Mouse (Mus musculus): Measurements from ENCODE around the gene Foxred1. TPM values are rescaled to one million over a fixed set of nuclear protein-coding genes. Genes with fewer than 3 reads are reported as not detected.
A peak's percentile ranks its signal among the peaks of the same experiment; 100 is the strongest.

Gene Foxred1
- total RNA-seq, 2 experiments from 2014 or later: 51.2 to 70.5 TPM

DNA sequence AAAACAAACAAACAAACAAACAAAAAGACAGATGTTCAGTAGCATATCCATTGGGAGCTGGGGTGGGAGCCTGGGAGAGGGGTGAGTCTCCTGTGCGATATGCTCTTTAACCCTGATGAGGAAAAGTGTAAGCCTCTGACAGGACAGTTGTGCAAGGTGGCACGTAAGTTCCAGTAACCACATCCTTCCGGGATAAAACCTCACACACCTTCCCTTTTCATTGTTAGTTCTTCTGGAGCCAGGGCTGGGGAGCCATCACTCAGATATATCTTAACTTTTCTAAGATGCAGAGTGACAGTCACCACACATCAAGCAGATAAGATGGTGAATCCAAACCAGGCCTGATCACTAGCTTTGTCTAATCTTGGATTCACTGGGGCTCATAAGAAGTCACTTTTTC lies 16.8 kb downstream of the Foxred1 start:
- no peak for DNase-seq (ENCODE audit: low spot score in 2 of 2)

DNA sequence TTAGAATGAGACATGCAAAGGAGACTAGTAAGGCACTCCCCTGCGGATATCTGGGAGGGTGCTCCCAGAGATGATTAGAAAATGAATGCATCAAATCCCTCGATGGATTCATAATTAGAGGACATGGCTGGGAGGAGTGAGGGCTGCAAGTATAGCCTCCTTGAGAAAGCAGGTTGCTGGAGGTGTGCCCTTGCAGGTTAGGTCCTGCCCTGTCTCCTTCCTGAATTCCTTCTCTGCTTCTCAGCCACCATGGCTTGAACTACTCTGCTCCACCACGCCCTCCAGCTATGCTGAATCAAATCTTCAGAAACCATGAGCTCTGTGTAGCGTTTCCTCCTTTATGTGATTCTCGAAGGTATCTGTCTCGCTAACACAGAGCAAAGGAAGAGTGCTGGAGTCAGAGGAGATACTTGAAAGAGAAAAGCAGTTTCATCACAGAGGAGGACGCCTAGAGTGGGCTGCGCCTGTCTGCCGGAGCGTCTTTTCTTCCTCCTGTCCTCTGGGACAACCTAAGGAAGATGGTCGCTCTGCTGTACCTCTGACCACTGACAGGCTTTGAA lies 17.8 kb downstream of the Foxred1 start:
- no peak for DNase-seq (ENCODE audit: low spot score in 2 of 2)

DNA sequence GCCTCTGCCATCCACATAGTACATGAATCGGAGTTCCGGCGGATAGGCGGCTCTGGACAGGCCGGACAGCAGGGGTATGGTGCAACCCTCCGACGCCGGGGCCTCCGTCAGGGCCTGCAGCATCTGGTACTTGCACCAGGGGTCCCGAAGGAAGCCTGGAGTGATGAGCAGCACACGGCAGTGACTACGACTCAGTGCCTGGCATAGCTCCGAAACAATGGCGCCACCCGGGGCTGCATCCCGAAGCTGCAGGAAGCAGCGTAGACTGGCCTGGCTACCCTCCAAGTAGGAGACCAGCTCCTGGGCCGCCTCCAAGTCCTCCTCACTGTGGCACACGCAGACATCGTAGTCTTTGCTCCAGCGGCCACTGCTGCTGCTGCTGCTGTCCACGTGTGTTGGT lies 22.2 kb downstream of the Foxred1 start:
- peak in 1 of 2 experiments; percentile 41 for DNase-seq (ENCODE audit: low spot score in 2 of 2)

DNA sequence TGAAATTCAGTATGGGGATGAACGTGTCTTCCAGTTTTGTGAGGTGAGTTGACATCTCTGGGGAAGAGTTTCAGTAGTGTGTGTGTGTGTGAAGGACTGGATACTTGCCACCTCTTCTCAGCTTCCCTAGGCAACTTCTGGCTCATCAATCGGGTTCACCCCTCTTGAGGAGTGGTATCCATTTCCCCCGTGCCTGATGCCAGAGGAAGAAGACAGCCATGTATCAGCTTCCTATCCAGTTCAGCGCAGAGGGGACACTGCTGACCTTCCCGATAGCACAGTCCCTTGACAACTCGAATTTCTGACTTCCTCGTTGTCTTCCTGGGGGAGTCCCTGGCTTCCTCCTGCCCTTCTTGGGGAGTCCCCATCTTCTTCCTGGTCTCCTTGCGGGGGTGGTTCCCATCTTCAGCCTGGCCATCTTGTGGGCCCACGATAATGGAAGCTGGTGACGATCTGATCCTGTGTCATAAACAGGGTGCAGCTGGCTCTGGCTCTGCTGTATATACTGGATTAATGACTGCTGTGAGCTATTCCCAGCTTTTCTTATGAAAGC lies 23.4 kb downstream of the Foxred1 start:
- DNase-seq (ENCODE audit: low spot score in 2 of 2): no peak

DNA sequence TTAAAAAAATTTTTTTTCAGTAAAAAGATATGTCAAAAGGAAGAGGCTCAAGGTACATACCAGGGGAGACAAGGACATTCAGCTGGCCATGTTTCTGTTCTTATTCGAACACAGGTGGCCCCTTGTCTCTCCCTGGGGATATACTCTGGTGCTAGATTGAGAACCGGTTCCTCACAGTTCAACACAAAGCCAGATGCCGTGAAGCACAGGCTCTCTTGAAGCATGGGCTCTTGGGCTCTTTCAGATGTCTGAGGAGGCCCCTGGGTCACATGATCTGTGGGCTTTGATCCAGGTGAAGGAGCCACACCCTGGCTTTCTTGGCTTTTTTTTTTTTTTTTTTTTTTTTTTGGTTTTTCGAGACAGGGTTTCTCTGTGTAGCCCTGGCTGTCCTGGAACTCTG lies 24.4 kb downstream of the Foxred1 start:
- no peak for DNase-seq (ENCODE audit: low spot score in 2 of 2)

DNA sequence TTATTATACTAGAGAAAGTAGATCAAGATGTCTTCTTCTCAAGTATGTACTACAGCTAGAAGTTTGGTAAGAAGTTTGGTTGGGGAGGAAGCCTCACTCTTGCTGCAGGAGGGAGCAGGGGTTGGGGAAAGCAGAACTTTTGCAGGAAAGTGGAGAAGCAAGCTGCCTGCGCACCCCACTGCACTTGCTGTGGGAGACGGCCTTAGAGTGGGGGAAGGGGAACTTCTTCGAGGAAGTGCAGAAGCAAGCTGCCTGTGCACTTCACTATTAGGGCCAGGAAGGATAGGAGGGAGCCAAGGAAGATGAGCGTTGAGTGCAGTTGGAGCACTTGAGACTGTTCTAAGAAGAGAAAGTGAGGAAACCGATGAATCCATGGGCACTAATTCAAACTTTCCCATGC lies 27.5 kb downstream of the Foxred1 start:
- DNase-seq (ENCODE audit: low spot score in 2 of 2): no peak

DNA sequence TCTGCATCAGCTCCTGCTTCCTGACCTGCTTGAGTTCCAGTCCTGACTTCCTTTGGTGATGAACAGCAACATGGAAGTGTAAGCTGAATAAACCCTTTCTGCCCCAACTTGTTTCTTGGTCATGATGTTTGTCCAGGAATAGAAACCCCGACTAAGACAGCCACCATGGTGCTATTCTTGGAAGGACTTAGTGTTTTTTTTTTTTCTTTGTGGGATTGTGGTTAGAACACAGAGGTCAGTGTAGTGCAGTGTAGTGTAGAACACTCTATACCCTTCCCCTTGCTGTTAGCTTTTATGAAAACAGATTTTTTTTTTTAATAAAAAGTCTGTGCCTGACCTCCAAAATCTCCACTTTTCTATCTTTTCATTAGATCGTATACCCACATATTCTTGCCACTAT lies 28.0 kb downstream of the Foxred1 start:
- DNase-seq (ENCODE audit: low spot score in 2 of 2): no peak

DNA sequence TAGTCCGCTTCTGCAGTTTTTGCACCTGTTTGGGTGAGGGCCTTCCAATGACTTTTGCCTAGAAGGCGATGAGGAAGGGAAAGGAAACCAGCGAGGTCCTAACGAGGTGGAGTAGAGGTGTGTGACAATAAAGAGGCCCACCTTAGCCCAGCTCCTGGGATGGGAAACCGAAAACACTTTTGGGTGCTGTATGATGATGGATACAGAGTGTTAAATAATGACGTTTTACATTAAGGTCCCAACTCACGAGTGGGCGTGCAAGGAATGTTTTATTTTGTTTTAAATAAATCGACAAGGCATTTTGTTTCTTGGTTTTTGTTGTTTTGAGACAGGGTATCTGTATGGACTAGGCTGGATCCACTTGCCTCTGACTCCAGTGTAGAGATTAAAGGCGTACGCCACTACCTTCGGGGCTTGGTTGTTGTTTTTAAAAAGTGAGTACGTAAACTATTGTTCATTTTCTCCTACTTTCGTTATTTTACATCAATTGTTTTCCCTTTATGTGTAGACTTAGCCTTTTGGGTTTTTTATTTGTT lies 34.7 kb downstream of the Foxred1 start:
- no peak for DNase-seq (ENCODE audit: low spot score in 2 of 2)

DNA sequence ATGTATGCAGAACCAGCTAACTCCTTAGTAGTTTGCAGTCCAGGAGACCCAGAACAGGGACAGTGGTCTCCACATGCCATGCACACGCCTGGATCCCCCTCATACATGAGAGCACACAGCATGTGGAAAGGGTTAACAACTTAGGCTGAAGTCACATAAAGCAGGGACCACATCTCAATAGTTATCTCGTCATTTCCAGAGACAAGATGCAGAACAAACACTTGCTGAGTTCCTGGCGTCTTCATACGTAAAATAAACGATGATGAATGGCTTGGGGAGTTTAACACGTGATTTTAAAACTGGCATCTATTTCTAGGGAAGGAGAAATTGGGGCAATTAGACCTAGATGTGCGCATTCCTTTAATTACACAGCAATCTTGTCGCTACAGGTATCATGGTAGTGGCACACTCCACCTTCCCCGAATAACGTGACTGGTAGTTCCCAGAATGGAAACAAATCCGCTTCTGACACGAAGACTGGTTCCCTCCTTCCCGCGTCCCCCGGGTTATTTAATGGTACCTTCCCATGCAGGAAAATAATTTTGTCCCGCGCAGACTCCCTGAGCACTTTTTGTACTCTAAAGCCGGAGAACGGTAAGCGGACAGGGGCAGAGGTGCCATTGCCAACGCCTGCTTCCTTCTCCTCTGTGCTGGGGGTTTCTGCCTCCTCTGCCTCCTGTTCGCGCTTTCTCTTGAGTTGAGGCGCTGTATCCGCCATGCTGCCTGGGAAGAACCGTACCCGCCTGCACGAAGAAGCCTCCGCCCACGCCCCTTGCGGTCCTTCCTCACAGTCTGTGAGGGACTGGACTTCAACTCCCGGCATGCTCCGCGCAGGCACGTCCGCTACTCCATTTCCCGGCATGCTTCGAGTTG lies 35.4 kb downstream of the Foxred1 start, which contains the start of gene Dcps:
Dcps (minus strand) TSS at position 811 of the 873 bp plus-strand sequence.
- peak; percentile 87 to 89 for DNase-seq (ENCODE audit: low spot score in 2 of 2)

DNA sequence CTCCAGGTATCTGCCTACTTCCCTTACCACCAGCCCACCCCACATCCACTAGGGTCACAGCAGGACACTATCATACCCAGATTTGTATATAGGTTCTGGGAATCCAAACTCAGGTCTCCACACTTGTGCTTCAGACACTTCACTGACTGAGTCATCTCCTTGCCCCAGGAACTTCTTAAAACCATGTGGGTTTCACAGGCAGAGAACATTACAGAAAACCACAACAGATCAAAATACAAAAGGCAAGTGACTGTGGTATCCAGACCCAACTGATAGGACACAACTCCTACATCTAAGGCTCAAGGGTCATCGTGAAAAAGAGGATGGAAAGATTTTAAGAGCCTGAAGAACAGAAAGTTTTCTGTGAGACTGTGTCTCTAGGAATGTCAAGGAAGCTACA lies 37.5 kb downstream of the Foxred1 start:
- no peak for DNase-seq (ENCODE audit: low spot score in 2 of 2)

DNA sequence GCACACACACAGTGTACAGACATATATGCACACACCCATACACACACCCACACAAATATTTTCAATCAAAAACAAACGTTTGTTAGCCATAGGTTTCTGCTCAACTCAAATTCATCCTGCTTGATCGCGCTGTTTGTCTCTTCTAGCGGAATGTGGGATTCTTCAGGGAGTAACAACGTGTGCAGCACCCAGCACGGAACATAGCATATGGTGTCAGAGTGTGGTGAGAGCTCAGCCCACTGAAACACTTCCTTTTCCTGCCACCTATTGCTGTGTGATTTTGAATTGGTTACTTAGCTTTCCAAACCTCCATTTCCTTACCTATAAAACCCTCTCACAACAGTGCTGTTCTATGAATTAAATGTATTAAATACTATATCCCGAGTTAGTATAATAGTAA lies 40.8 kb downstream of the Foxred1 start:
- DNase-seq (ENCODE audit: low spot score in 2 of 2): no peak

DNA sequence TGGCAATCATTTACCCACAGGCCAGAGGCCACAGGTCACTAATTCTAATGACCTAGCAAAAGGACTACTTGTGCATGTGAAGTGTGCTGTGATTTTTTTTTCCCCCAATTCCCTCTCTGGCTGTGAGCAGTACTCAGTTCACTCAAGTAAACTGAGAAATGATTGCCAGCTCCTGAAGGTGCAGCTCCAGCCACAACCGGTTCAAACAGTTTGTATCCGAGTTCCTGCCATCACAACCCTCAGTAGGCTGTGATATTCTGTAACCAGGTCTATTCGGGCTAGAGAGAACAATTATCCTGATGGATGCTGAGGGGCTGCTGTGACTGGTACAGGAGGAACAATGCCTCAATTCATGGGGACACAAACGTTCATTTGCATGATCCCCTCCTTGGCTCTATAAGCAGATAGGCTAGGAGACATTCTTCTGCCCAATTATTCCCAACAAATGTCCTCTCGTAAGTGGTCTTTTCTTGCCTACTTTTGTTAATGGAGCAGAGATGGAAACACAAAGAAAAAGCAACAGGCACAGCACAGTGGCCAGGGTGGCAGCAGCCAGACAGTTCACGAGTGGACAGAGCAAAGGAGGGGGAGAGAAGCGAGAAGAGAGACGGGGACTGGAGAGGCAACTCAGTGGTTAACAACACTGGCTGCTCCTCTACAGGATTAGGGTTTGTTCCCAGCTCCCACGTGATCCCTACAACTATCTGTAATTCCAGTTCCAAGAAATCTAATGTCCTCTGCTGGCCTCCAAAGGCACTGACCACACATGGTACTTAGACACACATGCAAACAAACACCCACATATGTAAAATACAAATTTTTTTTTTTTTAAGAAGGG lies 43.8 kb downstream of the Foxred1 start:
- DNase-seq (ENCODE audit: low spot score in 2 of 2): no peak

DNA sequence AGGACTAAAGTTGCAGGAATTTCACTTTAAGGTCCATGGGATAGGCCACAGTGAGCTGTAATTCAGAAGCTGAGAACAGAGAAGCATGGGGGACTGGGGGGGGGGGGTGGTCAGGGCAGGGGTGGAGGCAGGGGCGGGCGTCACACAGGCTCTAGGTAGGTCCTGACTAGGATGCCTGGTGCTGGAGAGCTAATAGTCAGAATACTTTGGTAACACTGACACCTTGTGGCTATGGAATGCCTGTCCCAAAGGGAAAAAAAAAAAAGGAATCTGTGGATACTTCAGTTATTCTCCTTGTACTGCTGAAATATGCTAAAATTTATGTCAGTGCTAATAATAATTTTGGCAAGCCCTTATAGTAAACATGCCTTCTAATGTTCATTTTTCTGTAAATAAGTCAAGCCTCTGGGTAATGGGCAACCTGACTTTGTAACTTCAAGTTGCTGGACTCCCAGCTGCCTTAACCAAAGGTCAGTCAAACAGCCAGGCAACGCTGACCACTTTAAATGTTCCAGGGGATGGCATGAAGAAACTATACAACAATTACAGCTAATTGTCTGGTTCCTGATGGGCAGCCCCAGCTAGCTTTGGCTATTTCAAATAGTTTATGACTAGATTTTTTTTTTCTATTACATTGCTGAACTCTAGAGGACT lies 44.6 kb downstream of the Foxred1 start:
- no peak for DNase-seq (ENCODE audit: low spot score in 2 of 2)

DNA sequence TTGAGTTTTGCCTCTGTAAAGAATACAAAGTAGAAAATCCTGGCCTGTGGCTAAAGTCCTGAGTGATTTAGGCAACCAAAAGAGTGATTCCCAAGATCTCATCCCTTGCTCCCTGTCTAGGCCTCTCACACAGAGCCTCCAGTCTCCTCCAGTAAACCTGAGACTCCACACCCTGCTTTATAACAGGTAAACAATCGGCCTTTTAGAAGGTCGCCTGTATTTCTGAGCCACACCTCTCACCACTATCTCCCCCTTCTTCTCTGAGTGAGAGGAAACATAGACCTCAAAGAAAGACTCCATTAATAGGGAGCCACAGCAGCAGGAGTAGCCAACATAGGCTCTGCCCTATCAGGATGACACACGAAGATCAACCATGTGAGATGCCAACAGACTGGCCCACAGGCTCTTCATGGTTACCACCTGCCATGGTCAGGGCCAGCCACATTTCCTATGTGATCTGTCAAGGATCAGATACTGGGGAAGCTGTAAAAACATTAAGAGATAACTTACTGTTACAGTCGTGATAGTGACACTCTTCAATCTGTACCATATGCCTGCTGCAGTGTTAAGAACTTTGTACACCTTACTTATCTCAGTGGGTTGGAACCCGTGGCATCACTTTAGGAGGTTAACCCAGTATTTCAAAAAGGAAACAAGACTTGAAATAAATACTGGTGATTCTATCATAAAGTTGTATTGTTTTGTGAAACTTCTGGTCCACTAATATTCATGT lies 46.5 kb downstream of the Foxred1 start:
- no peak for DNase-seq (ENCODE audit: low spot score in 2 of 2)

DNA sequence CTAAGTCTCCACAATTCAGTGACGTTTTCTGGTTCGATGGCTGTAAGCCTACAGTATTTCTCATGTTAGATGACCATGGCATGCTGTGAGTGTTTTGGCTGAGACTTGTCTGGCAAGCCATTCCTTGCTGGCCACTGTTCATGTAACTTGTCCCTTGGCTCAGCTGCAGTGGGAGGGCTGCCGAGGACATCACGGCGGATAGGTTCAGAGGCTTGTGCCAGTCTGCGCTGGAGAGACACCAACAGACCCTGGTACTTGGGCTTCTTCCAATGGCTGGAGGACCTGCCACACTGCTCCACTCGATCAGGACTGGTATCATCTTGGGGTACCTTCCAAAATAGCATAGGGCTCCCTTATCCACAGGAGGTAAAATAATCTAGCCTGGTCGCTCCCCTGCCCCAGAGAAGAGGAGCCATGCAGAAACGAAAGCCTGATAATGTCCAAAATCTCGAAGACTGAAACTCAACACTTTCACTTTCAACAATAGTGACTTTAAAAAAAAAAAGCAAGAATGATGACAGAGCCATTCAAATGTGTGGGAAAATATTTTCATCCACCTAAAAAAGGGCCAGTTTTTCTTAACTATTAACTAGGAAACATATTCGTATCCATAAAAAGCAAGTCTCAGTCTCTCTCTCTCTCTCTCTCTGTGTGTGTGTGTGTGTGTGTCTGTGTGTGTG lies 47.7 kb downstream of the Foxred1 start:
- DNase-seq (ENCODE audit: low spot score in 2 of 2): no peak

DNA sequence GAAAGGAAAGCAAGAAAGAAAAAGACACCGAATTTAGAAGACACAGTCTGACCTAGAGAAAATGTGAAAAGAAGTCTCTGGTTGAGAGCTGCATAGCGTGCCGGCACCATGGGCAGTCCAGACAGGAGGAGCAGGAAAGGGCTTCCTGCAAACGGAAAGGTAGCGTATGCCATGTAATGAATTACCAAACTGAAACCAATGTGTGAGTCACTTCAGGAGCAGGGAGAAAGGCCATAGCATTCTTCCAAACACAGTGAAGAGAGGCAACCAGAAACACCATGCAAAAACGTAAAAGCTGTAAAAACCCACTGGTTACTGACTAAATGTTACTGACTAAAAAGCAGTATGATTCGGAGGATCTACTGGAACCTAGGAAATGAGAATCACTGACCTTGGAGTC lies 49.1 kb downstream of the Foxred1 start:
- DNase-seq (ENCODE audit: low spot score in 2 of 2): peak in 1 of 2 experiments; percentile 20

DNA sequence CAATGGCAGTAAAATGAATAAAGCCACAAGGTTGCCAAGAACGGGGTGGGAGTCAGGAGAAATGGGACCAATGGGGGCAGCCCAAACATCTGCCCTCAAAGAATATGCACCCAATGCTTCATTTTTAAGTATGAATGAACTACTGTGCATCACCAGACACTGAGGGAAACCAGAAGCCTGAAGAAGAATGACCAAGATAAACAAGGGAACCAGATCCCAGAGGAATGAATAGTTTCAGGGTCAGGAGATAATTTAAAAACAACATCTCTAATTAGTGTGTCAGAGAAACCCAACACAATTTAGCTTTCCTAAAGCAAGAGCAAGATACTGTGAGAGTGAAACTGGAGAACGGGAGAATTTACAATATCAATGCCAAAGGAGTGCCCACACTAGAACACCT lies 50.2 kb downstream of the Foxred1 start:
- no peak for DNase-seq (ENCODE audit: low spot score in 2 of 2)

DNA sequence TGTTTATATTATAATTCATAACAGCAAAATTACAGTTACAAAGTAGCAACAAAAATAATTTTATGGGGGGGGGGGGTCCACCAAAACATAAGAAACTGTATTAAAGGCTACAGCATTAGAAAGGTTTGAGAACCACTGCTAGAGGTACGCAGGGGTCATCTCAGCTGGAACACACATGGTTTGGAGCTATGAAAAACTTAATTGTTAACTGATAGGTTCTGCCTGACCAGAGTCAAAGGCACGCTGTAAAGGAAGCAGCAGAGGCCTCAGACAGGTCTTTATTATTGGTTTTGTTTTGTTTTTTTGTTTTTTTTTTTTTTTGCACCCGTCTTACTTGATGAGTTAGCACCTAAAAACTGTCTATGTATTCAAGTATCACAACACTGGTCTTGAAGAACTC lies 52.4 kb downstream of the Foxred1 start:
- DNase-seq (ENCODE audit: low spot score in 2 of 2): no peak

DNA sequence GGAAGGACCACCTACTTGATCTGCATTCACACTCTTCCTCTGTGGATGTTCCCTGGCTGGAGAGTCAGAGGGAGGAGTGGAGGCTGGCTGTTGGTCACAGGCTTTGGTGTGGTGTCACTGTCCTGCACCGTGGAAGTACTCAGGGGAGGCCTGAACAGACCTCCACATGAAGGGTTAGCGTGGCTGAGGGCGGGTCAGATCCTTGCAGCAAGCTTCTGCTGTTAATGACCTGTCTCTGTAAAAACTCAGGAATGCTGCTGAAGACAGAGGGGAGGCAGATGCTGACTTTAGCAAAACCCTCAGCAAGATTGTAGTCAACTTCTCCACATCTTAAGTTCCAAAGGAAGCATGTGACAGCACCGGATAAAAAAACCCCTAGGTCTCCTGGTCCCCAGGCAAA lies 54.0 kb downstream of the Foxred1 start:
- no peak for DNase-seq (ENCODE audit: low spot score in 2 of 2)

All from adrenal gland, adult 18-20 months (tissue).